Mouse (Mus musculus) erythroblast, embryonic 14.5 days (primary cell): ENCODE measurements around the gene Pcp2.

Experiments used
- GATA1 ChIP-seq: IDR thresholded peaks from 2 replicates; pipeline ENCODE4 v1.6.1; 2012; ENCODE audit warnings: low read length, inconsistent platforms, mixed read lengths
- TAL1 ChIP-seq: IDR thresholded peaks from 3 replicates; pipeline ENCODE4 v1.6.1; 2012; ENCODE audit warnings: low read length, inconsistent platforms, mixed read lengths

- no peak for TF ChIP-seq GATA1
- no peak for TF ChIP-seq TAL1
Measured at GRCm38 (mm10) chr8:3588258-3588633, 37.1 kb downstream of the Pcp2 start.
